Mouse (Mus musculus) lung, postnatal 25 days (tissue): Measurements from ENCODE around the gene Slc9a7.
A peak's percentile ranks its signal among the peaks of the same experiment; 100 is the strongest.

Experiments
- DNase-seq: peaks from one replicate; pipeline ENCODE4 v3.0.0; 2022; ENCODE audit warnings: low spot score

Slc9a7 gene

DNA sequence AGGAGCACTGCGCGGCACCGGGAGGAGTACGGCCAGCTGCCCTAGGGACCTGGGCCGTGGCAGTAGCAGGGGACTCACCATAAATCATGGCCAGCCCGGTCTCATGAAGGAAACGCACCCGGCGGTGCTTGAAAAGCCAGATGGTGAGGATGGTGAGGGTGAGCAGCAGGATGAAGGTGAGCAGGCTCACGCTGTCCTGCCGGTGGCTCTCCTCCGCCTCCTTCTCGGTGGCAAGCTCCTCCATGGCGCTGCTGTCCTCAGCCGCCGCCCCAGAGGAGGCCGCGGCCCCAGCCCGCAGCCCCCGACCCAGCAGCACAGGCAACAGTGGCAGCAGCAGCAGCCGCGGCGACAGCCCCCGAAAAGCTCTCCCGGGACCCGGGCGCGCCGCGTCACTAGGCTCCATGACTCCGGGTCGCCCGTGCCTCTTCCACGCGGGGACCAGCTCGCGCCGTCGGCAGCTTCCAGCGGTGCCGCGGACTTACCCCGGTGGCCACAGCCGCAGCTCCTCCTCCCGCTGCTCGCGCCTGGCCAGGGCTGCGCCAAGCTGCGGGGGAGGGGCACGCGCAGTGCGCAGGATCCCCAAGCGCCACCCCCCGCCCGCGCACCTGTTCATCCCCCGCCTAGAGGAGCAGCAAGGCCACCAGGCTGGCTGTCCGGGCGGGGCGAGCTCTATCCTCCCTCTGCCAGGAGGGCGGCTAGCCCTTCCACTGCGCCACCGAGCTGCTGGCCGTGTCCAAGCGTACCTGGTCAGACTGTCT lies at the start of gene Slc9a7:
TSS of gene Slc9a7 (minus strand) at position 526 of the 758 bp plus-strand sequence.
- peak; percentile 50 for DNase-seq

- DNase-seq: peak; percentile 23
Measured at GRCm38 (mm10) chrX:20335722-20336121, 44.1 kb upstream of the Slc9a7 start.

GRCm38 (mm10) chrX:20332756-20333155 lies 41.1 kb upstream of the Slc9a7 start:
- no peak for DNase-seq

DNA sequence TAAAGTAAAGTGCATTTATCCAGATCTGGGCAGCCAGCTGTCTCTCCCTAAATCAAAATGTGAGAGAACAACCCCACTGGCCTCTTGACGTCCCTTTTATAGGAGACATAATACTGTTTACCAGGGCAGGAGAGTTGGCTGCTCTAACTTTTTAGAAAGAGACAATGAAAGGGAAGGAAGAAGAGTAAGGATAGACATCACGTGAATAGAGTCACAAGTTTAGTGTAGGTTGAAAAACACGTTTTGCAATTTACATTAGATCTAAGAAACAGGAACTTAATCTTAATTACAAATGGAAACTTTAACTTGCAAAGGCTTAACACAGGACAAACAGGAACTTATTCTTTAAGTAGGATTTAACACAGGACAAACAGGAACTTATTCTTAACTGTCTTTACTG lies 15.6 kb upstream of the Slc9a7 start:
- no peak for DNase-seq

GRCm38 (mm10) chrX:20305941-20306340 lies 14.3 kb upstream of the Slc9a7 start:
- DNase-seq: no peak

GRCm38 (mm10) chrX:20303280-20303679 lies 11.7 kb upstream of the Slc9a7 start:
- DNase-seq: no peak

DNA sequence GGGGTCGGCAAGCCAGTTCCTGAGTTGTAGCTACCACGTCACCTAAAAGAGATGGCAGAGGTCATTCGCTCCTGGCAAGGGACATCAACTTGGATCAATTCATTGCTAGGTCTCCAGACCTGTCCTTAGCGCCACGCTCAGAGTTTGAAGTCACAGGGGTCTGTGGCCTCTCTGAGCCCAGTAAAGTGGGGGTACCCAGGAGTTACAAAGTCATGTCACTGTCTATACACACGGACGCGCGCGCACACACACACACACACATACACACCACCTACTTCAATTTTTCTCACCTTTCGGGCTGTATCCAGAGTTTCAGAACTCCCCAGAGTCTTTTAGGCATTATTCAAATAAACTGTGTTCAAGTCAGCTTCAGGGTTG lies 422 bp upstream of the Slc9a7 start:
- DNase-seq: no peak

DNA sequence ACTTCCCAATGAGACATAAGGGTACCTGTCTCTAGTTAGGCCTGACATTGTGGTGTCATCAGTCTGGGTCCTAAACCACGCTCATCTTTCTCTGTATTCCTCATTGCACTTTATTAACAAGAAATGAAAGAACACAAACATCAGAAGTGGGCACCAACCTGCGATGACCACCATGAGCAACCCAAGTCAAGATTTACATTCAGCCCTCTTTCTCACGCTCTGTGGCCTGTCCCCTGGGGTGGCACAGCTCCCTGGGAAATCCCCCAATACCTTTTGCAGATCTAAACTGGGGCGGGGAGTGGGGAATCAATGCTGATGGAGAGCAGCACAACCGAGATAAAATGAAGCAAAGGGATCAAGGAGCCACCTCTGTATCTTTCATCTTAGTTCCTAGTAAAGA lies 892 bp downstream of the Slc9a7 start:
- no peak for DNase-seq

GRCm38 (mm10) chrX:20288674-20289073 lies 2.9 kb downstream of the Slc9a7 start:
- no peak for DNase-seq

- no peak for DNase-seq
Measured at GRCm38 (mm10) chrX:20286254-20286653, 5.4 kb downstream of the Slc9a7 start.

- DNase-seq: no peak
Measured at GRCm38 (mm10) chrX:20279424-20279823, 12.2 kb downstream of the Slc9a7 start.

GRCm38 (mm10) chrX:20273854-20274253 lies 17.8 kb downstream of the Slc9a7 start:
- DNase-seq: no peak

GRCm38 (mm10) chrX:20271980-20272379 lies 19.6 kb downstream of the Slc9a7 start:
- DNase-seq: no peak

DNA sequence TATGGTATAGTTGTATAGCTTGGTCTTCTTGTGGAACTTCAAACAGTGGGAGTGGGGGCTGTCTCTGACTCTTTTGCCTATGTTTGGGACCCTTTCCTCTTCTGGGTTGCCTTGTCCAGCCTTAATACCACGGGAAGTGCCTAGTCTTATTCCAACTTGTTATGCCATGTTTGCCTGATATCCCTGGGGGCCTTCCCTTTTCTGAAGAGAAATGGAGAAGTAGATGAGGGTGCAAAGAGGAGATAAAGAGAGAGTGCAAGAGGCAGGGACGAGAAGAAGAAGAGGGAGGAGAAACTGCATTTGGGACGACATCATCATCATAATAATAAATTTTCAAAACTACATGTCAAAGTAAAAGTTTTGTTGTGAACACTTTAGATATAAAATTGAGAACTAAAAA lies 21.6 kb downstream of the Slc9a7 start:
- DNase-seq: no peak

DNA sequence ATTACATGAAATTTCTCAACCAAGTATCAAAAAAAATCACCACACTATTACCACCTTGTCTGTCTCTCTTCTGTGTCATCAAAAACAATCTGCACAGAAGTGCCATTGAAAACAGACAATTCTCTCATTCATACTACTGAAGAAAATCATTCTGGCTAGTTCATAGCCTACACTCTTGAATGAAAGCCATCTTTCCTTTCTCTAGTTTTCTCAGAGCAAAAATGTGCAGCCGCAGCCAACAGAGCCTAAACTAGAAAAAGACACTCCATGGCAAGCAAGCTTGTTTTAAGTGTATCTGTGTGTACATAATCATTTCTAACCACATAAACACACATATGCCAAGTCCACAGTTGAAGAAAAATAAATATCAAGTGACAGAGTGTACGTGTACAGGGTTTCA lies 27.2 kb downstream of the Slc9a7 start:
- no peak for DNase-seq

- DNase-seq: no peak
Measured at GRCm38 (mm10) chrX:20228102-20228501, 63.5 kb downstream of the Slc9a7 start.

DNA sequence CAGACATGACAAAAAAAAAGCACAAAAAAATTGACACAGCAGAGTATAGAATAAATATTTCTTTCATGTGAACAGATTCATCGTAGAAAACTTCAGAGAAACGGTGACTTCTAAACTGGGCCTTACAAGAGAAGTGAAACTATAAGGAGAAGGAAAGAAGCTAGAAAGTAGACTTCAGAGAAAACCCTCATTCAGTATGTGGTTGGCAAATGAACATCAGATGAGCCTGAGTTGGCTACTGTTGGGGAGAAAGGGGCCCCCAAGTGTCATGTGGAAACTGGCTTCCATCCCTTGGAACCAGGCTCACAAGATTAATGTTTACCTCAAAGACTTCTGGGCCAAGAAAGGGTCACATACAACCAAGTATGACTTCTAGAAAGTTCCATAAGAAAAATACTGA lies 70.1 kb downstream of the Slc9a7 start:
- no peak for DNase-seq

- no peak for DNase-seq
Measured at GRCm38 (mm10) chrX:20185616-20186015, 106.0 kb downstream of the Slc9a7 start.

GRCm38 (mm10) chrX:20176792-20177191 lies 114.8 kb downstream of the Slc9a7 start:
- no peak for DNase-seq

GRCm38 (mm10) chrX:20168430-20168829 lies 123.2 kb downstream of the Slc9a7 start:
- DNase-seq: no peak

GRCm38 (mm10) chrX:20164984-20165383 lies 126.6 kb downstream of the Slc9a7 start:
- DNase-seq: no peak

DNA sequence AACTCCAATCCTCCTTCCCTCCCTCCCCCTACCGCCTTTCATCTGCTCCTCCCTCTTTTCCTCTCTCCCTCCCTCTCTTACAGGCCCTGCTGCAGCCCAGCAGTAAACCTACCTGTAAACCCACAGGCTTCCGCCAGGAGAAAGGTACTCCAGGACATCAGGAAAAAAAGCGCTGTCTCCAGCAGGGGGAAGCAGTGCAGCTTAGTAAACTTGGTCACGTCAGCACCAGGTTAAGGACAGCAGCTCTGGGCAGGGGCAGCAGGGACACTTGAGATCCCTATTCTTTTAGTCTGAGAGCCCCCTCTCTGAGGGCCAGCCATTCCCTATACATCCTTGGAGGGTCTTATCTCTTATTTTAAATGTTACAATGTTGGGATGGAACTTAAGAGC lies 129.3 kb downstream of the Slc9a7 start:
- DNase-seq: peak; percentile 61

GRCm38 (mm10) chrX:20161687-20162321 lies 129.8 kb downstream of the Slc9a7 start:
- peak; percentile 16 for DNase-seq

DNA sequence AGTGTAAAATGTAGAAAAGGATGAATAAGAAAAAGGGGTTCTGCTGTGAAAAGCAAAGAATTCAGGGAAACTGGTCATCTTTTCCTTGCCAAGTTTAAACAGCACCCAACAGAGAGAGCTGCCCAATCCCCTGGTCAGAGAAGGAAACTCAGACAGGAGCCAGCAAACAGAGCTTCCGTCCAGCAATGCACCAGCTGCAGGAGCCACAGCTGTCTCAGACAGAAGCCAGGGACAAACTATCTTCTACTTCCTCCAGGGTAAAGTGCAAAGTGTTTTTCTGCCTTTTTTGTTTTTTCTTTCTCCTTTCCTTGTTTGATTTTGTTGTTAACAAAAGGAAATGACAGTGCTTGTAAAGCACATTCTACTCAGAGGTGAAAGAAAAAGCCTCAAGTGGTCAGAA lies 131.3 kb downstream of the Slc9a7 start:
- DNase-seq: no peak
